In genomic region chr13:98656034-98656471, GRCm38 (mm10) we compare ENCODE assay signal across 13 mouse cellular contexts. TPM values are rescaled to one million over a fixed set of nuclear protein-coding genes. Genes with fewer than 3 reads are reported as not detected.
DNase-seq lines count a peak whose midpoint lies in the region; TF ChIP-seq lines count a peak whose summit lies in the region.
"Had no signal": no experiment of that assay in that cellular context is flagged by ENCODE, and none has a peak within 500 bp of the region (broad histone marks: within the 10 kb centered on the region; RNA-seq: fewer than 3 reads in every experiment).

No protein-coding gene starts in this region.

- peaks cover 6% of the 10 kb centered on the region; the same call in 1 of the 2 replicates for H3K4me1 ChIP-seq in kidney, adult 2 months (ENCODE audit: control insufficient read depth, insufficient read depth, low read length)

- no peaks in the 10 kb centered on the region for H3K27me3 ChIP-seq in kidney, adult 2 months (replicated peaks; ENCODE audit: control insufficient read depth, insufficient read depth, low read length)

- H3K27ac ChIP-seq in kidney, adult 2 months (ENCODE audit: insufficient read depth, low read depth, low read length) = peak overlapping the region; percentile 73; the same call in 1 of the 2 replicates
- H3K27ac ChIP-seq: heart, adult 2 months; macrophage had no signal

- peak; percentile 88 for DNase-seq in kidney, adult 2 months
- DNase-seq in kidney, adult 18-20 months = no peak
- peak; percentile 26 for DNase-seq in R1 (ENCODE audit: low read depth, low spot score)
- DNase-seq in brain, embryonic 14.5 days (ENCODE audit: low read depth) = peak; percentile 53
- peak; percentile 49 to 64 for DNase-seq in left cerebral cortex, postnatal 36 days (ENCODE audit: low spot score in 2 of 2)
- DNase-seq in adrenal gland, postnatal 4 days (ENCODE audit: low spot score in 2 of 2) = no peak
- DNase-seq in adrenal gland, postnatal 36 days = no peak
- DNase-seq: liver; thymus, postnatal 4 days had no signal

- TF ChIP-seq CTCF in kidney, adult 2 months (conservative IDR thresholded peaks at IDR 0.05; ENCODE audit: insufficient read depth, insufficient read length, low read depth, low read length) = no peak
- no peak for TF ChIP-seq CTCF in brain, embryonic 14.5 days (IDR thresholded peaks at IDR 0.05; ENCODE audit: borderline replicate concordance, extremely low read depth, insufficient read depth, insufficient read length)

- intact Hi-C loops in left cerebral cortex, postnatal 36 days (cut with DNase I) = no loop called here

- H3K4me3 ChIP-seq in kidney, adult 2 months (ENCODE audit: insufficient read depth, low read depth, low read length) = no peak overlapping the region
- H3K4me3 ChIP-seq: heart, adult 2 months had no signal

- H3K36me3 ChIP-seq in kidney, adult 2 months (ENCODE audit: control insufficient read depth, insufficient read depth, low read length) = no peaks in the 10 kb centered on the region

- 79% methylated on average over 16 of the region's 16 CpGs for WGBS in kidney, adult 2 months

- no peak for TF ChIP-seq POLR2A in kidney, adult 2 months (IDR thresholded peaks at IDR 0.05; ENCODE audit: low read depth, low read length)
- no peak for TF ChIP-seq POLR2A in brain, embryonic 14.5 days (IDR thresholded peaks at IDR 0.05; ENCODE audit: borderline replicate concordance, extremely low read depth, insufficient read depth, insufficient read length, poor library complexity, severe bottlenecking)

RNA-seq across cellular contexts. Expression of gene Tmem174, which starts 18.8 kb away (rescaled TPM):
- polyA plus RNA-seq in kidney, adult 2 months (2012; rRNA removed) = 424 and 448 TPM in 2 replicates
- polyA plus RNA-seq in brain, embryonic 14.5 days (2012; rRNA removed) = not detected in 2 replicates
- not detected for total RNA-seq in left cerebral cortex, postnatal 36 days (2021)
- total RNA-seq in adrenal gland, postnatal 4 days (2021) = 10 to 100 TPM in 1 of 2 experiments, under 1 TPM in 1; 0.34 to 13.4 TPM
- total RNA-seq in adrenal gland, postnatal 36 days (2021) = not detected
- total RNA-seq: ES-E14; heart, adult 2 months had no signal
- polyA plus RNA-seq: heart, adult 2 months; macrophage; neural tube, embryonic 11.5 days had no signal

RNA-seq across cellular contexts. Expression of gene Tmem171, which starts 38.6 kb away (rescaled TPM):
- polyA plus RNA-seq in kidney, adult 2 months (2012; rRNA removed) = 25.5 TPM in 2 replicates
- polyA plus RNA-seq in brain, embryonic 14.5 days (2012; rRNA removed) = not detected in 2 replicates
- not detected for total RNA-seq in left cerebral cortex, postnatal 36 days (2021)
- 1 to 10 TPM in 1 of 2 experiments, under 1 TPM in 1; 0.54 to 2.5 TPM for total RNA-seq in adrenal gland, postnatal 4 days (2021)
- under 1 TPM in 1 of 2 experiments, not detected in 1; 0.40 TPM for total RNA-seq in adrenal gland, postnatal 36 days (2021)
- total RNA-seq: ES-E14 had no signal
- polyA plus RNA-seq: neural tube, embryonic 11.5 days had no signal

Comparison
In these comparisons a context has a peak if more than half of its experiments do, and no peak if none do; other contexts are left out.
1. DNase-seq: peak in kidney, adult 2 months (single experiment), R1 (single experiment), brain, embryonic 14.5 days (single experiment) and left cerebral cortex, postnatal 36 days (2 of 2); none in kidney, adult 18-20 months (single experiment), adrenal gland, postnatal 4 days (0 of 2) and adrenal gland, postnatal 36 days (0 of 2).